In genomic region chr2:131189521-131190309, GRCm38 (mm10) we compare ENCODE assay signal across 8 mouse cellular contexts. TPM values are rescaled to one million over a fixed set of nuclear protein-coding genes. Genes with fewer than 3 reads are reported as not detected.
DNase-seq lines count a peak whose midpoint lies in the region; ATAC-seq lines count a peak whose summit lies in the region.

No protein-coding gene starts in this region.

- peaks cover 38% of the 10 kb centered on the region for H3K4me1 ChIP-seq in heart, embryonic 10.5 days
- peaks cover 36% of the 10 kb centered on the region for H3K4me1 ChIP-seq in midbrain, embryonic 14.5 days (ENCODE audit: control insufficient read depth, insufficient read depth, low read length)

- ATAC-seq in activated CD4-positive, CD25-positive, alpha-beta regulatory T cell, adult 4 months = peak; percentile 49
- ATAC-seq in inflammation-experienced regulatory T-cells, adult 6 months = peak; percentile 37
- no peak for ATAC-seq in midbrain, embryonic 14.5 days (ENCODE audit: low FRiP score, low TSS enrichment)

- no peak overlapping the region for H3K9ac ChIP-seq in midbrain, embryonic 14.5 days (replicated peaks; ENCODE audit: low read length)

- peaks cover 41% of the 10 kb centered on the region for H3K36me3 ChIP-seq in heart, embryonic 10.5 days
- H3K36me3 ChIP-seq in midbrain, embryonic 14.5 days (ENCODE audit: control insufficient read depth, insufficient read depth, low read length) = peaks cover 24% of the 10 kb centered on the region

- H3K4me2 ChIP-seq in midbrain, embryonic 14.5 days (ENCODE audit: low read length) = peak overlapping the region; percentile 17

- no peak for DNase-seq in heart, embryonic 10.5 days (ENCODE audit: low spot score)
- DNase-seq in heart, adult 18-20 months = no peak
- DNase-seq in midbrain, embryonic 14.5 days = no peak
- no peak for DNase-seq in left cerebral cortex, adult 11 months (ENCODE audit: low spot score)
- no peak for DNase-seq in right cerebral cortex, postnatal 4 days
- DNase-seq in ovary, adult 18-20 months (ENCODE audit: low spot score) = no peak

- peak overlapping the region; percentile 69; the same call in 1 of the 2 replicates for H3K27ac ChIP-seq in heart, embryonic 10.5 days
- peak overlapping the region; percentile 78 for H3K27ac ChIP-seq in midbrain, embryonic 14.5 days (replicated peaks; ENCODE audit: low read depth, low read length)

- no peaks in the 10 kb centered on the region for H3K27me3 ChIP-seq in heart, embryonic 10.5 days (ENCODE audit: insufficient read depth, poor library complexity, severe bottlenecking)
- no peaks in the 10 kb centered on the region for H3K27me3 ChIP-seq in midbrain, embryonic 14.5 days (ENCODE audit: control insufficient read depth, insufficient read depth, low read length)

- no peak overlapping the region for H3K4me3 ChIP-seq in heart, embryonic 10.5 days
- no peak overlapping the region for H3K4me3 ChIP-seq in midbrain, embryonic 14.5 days (replicated peaks; ENCODE audit: low read depth, low read length)

- H3K9me3 ChIP-seq in heart, embryonic 10.5 days = no peaks in the 10 kb centered on the region
- H3K9me3 ChIP-seq in midbrain, embryonic 14.5 days (ENCODE audit: control insufficient read depth, low read length) = no peaks in the 10 kb centered on the region

- WGBS in heart, embryonic 10.5 days = 50% methylated on average over 5 of the region's 5 CpGs
- WGBS in midbrain, embryonic 14.5 days = 24% methylated on average over 5 of the region's 5 CpGs

RNA-seq across cellular contexts. Expression of gene Spef1, which starts 2.6 kb away (rescaled TPM):
- polyA plus RNA-seq in heart, embryonic 10.5 days (2016; fragmentation: Nextera tagmentation; extraction: Ambion mirVana) = 0.75 and 1.5 TPM in 2 replicates
- 1 to 10 TPM; 4.7 to 5.5 TPM for total RNA-seq in heart, adult 18-20 months (2021)
- polyA plus RNA-seq in activated CD4-positive, CD25-positive, alpha-beta regulatory T cell, adult 4 months (2017; shearing (Covaris generic)) = 1 to 10 TPM in 1 of 2 experiments, not detected in 1; 1.3 TPM
- polyA plus RNA-seq in inflammation-experienced regulatory T-cells, adult 6 months (2017; shearing (Covaris generic)) = under 1 TPM in 2 of 3 experiments, not detected in 1; 0.47 to 0.54 TPM
- polyA plus RNA-seq in midbrain, embryonic 14.5 days (2014; fragmentation: Nextera tagmentation; extraction: Ambion mirVana) = 11.3 and 14.1 TPM in 2 replicates

RNA-seq across cellular contexts. Expression of gene Cdc25b, which starts 3.0 kb away (rescaled TPM):
- polyA plus RNA-seq in heart, embryonic 10.5 days (2016; fragmentation: Nextera tagmentation; extraction: Ambion mirVana) = 27.8 and 35.9 TPM in 2 replicates
- 1 to 10 TPM; 2.9 to 5.9 TPM for total RNA-seq in heart, adult 18-20 months (2021)
- 10 to 100 TPM; 90.4 to 96.2 TPM for polyA plus RNA-seq in activated CD4-positive, CD25-positive, alpha-beta regulatory T cell, adult 4 months (2017; shearing (Covaris generic))
- 100 to 1,000 TPM in 1 of 3 experiments, 10 to 100 TPM in 2; 55.5 to 163 (median 71.5) TPM for polyA plus RNA-seq in inflammation-experienced regulatory T-cells, adult 6 months (2017; shearing (Covaris generic))
- 16.4 and 31.5 TPM in 2 replicates for polyA plus RNA-seq in midbrain, embryonic 14.5 days (2014; fragmentation: Nextera tagmentation; extraction: Ambion mirVana)

RNA-seq across cellular contexts. Expression of gene Cenpb, which starts 9.8 kb away (rescaled TPM):
- polyA plus RNA-seq in heart, embryonic 10.5 days (2016; fragmentation: Nextera tagmentation; extraction: Ambion mirVana) = 4.9 and 5.1 TPM in 2 replicates
- total RNA-seq in heart, adult 18-20 months (2021) = 10 to 100 TPM; 76.7 to 79.6 TPM
- 1 to 10 TPM; 3.0 to 3.1 TPM for polyA plus RNA-seq in activated CD4-positive, CD25-positive, alpha-beta regulatory T cell, adult 4 months (2017; shearing (Covaris generic))
- 1 to 10 TPM; 2.4 to 3.1 (median 2.7) TPM for polyA plus RNA-seq in inflammation-experienced regulatory T-cells, adult 6 months (2017; shearing (Covaris generic))
- polyA plus RNA-seq in midbrain, embryonic 14.5 days (2014; fragmentation: Nextera tagmentation; extraction: Ambion mirVana) = 11.1 TPM in 2 replicates

RNA-seq across cellular contexts. Expression of gene Ap5s1, which starts 17.2 kb away (rescaled TPM):
- 23.6 and 33.3 TPM in 2 replicates for polyA plus RNA-seq in heart, embryonic 10.5 days (2016; fragmentation: Nextera tagmentation; extraction: Ambion mirVana)
- total RNA-seq in heart, adult 18-20 months (2021) = 10 to 100 TPM; 36.7 to 41.7 TPM
- 10 to 100 TPM; 14.8 to 23.9 TPM for polyA plus RNA-seq in activated CD4-positive, CD25-positive, alpha-beta regulatory T cell, adult 4 months (2017; shearing (Covaris generic))
- polyA plus RNA-seq in inflammation-experienced regulatory T-cells, adult 6 months (2017; shearing (Covaris generic)) = 10 to 100 TPM; 13.4 to 25.1 (median 20.9) TPM
- polyA plus RNA-seq in midbrain, embryonic 14.5 days (2014; fragmentation: Nextera tagmentation; extraction: Ambion mirVana) = 32.5 and 34.3 TPM in 2 replicates

RNA-seq across cellular contexts. Expression of gene 1700037H04Rik, which starts 29.8 kb away (rescaled TPM):
- polyA plus RNA-seq in heart, embryonic 10.5 days (2016; fragmentation: Nextera tagmentation; extraction: Ambion mirVana) = 82.6 and 86.0 TPM in 2 replicates
- total RNA-seq in heart, adult 18-20 months (2021) = 10 to 100 TPM in 1 of 2 experiments, 1 to 10 TPM in 1; 9.7 to 17.7 TPM
- 10 to 100 TPM; 37.7 to 47.8 TPM for polyA plus RNA-seq in activated CD4-positive, CD25-positive, alpha-beta regulatory T cell, adult 4 months (2017; shearing (Covaris generic))
- 10 to 100 TPM; 36.5 to 54.8 (median 46.3) TPM for polyA plus RNA-seq in inflammation-experienced regulatory T-cells, adult 6 months (2017; shearing (Covaris generic))
- 76.4 and 85.7 TPM in 2 replicates for polyA plus RNA-seq in midbrain, embryonic 14.5 days (2014; fragmentation: Nextera tagmentation; extraction: Ambion mirVana)
